Mouse (Mus musculus): ENCODE measurements at regions not wholly inside any gene's neighbourhood (a gene's known extent, or its start where the extent isn't known, plus 50 kb on each side); places are given as distances from the start of the nearest gene placed in this dataset.
"Not testable (repeated sequence)": the region's sequence is repeated elsewhere in the genome, so short reads cannot be mapped to it uniquely, and the experiment has no call there.

- peak; percentile 15 for DNase-seq (ENCODE audit: low read depth)
These were observed 59.0 kb upstream of the Kbtbd8 start for GRCm38 (mm10) chr6:95058017-95058416.

- DNase-seq (ENCODE audit: low read depth) = no peak
These were observed 60.8 kb upstream of the Kbtbd8 start for GRCm38 (mm10) chr6:95056222-95056621.

GRCm38 (mm10) chr6:95053717-95054382 is 63.2 kb upstream of the Kbtbd8 start:
- no peak for DNase-seq (ENCODE audit: low read depth)

- not testable (repeated sequence) for DNase-seq (ENCODE audit: low read depth)
These were observed 75.7 kb upstream of the Kbtbd8 start for GRCm38 (mm10) chr6:95041351-95041750.

- DNase-seq (ENCODE audit: low read depth) = no peak
These were observed 92.8 kb upstream of the Kbtbd8 start for GRCm38 (mm10) chr6:95024239-95024638.

- DNase-seq (ENCODE audit: low read depth) = no peak
These were observed 95.3 kb upstream of the Kbtbd8 start for GRCm38 (mm10) chr6:95021724-95022123.

- DNase-seq (ENCODE audit: low read depth) = no peak
These were observed 99.1 kb upstream of the Kbtbd8 start for GRCm38 (mm10) chr6:95017911-95018310.

GRCm38 (mm10) chr6:95017484-95017883 is 99.6 kb upstream of the Kbtbd8 start:
- no peak for DNase-seq (ENCODE audit: low read depth)

GRCm38 (mm10) chr6:95013096-95013495 is 103.9 kb upstream of the Kbtbd8 start:
- DNase-seq (ENCODE audit: low read depth) = no peak

- no peak for DNase-seq (ENCODE audit: low read depth)
These were observed 110.6 kb upstream of the Kbtbd8 start for GRCm38 (mm10) chr6:95006485-95006884.

- DNase-seq (ENCODE audit: low read depth) = no peak
These were observed 113.3 kb upstream of the Kbtbd8 start for GRCm38 (mm10) chr6:95003716-95004115.

- DNase-seq (ENCODE audit: low read depth) = no peak
These were observed 117.5 kb upstream of the Kbtbd8 start for GRCm38 (mm10) chr6:94999562-94999961.

- no peak for DNase-seq (ENCODE audit: low read depth)
These were observed 118.0 kb upstream of the Kbtbd8 start for GRCm38 (mm10) chr6:94999002-94999401.

- DNase-seq (ENCODE audit: low read depth) = no peak
These were observed 118.7 kb upstream of the Kbtbd8 start for GRCm38 (mm10) chr6:94998371-94998770.

GRCm38 (mm10) chr6:94994376-94994775 is 122.7 kb upstream of the Kbtbd8 start:
- no peak for DNase-seq (ENCODE audit: low read depth)

- DNase-seq (ENCODE audit: low read depth) = no peak
These were observed 129.6 kb upstream of the Kbtbd8 start for GRCm38 (mm10) chr6:94987427-94987826.

- peak; percentile 19 for DNase-seq (ENCODE audit: low read depth)
These were observed 130.7 kb upstream of the Kbtbd8 start for GRCm38 (mm10) chr6:94986346-94986745.

- DNase-seq (ENCODE audit: low read depth) = no peak
These were observed 132.6 kb upstream of the Kbtbd8 start for GRCm38 (mm10) chr6:94984411-94984895.

GRCm38 (mm10) chr6:94968683-94969082 is 148.4 kb upstream of the Kbtbd8 start:
- no peak for DNase-seq (ENCODE audit: low read depth)

- no peak for DNase-seq (ENCODE audit: low read depth)
These were observed 150.1 kb upstream of the Kbtbd8 start for GRCm38 (mm10) chr6:94966962-94967361.

- DNase-seq (ENCODE audit: low read depth) = no peak
These were observed 153.8 kb upstream of the Kbtbd8 start for GRCm38 (mm10) chr6:94963204-94963603.

- no peak for DNase-seq (ENCODE audit: low read depth)
These were observed 154.5 kb upstream of the Kbtbd8 start for GRCm38 (mm10) chr6:94962411-94963087.

- no peak for DNase-seq (ENCODE audit: low read depth)
These were observed 155.2 kb upstream of the Kbtbd8 start for GRCm38 (mm10) chr6:94961821-94962220.

- DNase-seq (ENCODE audit: low read depth) = no peak
These were observed 159.1 kb upstream of the Kbtbd8 start for GRCm38 (mm10) chr6:94957990-94958389.
